Mouse (Mus musculus): Measurements from ENCODE around the gene Papln.

Papln gene

GRCm38 (mm10) chr12:83830424-83830823, 67.0 kb downstream of the Papln start:
- no peak for DNase-seq (ENCODE audit: low spot score in 2 of 2)

GRCm38 (mm10) chr12:83833979-83834378, 70.5 kb downstream of the Papln start:
- DNase-seq (ENCODE audit: low spot score in 2 of 2) = no peak

GRCm38 (mm10) chr12:83841409-83842190, 78.2 kb downstream of the Papln start:
- DNase-seq (ENCODE audit: low spot score in 2 of 2) = no peak

Measured in natural killer cell, adult 2 months (primary cell).